Mouse (Mus musculus): Measurements from ENCODE around the gene Slc25a3.

Gene Slc25a3

DNA sequence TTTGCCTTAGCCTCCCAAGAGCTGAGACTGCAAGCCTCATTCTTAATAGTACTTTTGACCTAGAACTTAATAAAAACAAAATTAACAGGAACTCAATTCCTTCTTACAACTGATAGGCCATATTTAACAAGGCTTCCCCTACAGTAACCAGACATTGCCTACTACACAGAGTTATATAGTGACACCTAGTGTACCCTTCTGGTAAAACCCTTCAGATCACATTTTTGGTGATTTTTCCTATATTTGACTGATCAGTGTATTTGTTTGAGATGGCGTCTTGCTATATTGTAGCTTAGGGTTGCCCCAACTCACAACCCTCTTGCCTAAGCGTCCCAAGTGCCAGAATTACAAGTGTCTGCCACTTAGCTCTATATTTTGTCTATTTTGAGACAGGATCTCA, 17.7 kb upstream of the Slc25a3 start:
- no peak for DNase-seq

DNA sequence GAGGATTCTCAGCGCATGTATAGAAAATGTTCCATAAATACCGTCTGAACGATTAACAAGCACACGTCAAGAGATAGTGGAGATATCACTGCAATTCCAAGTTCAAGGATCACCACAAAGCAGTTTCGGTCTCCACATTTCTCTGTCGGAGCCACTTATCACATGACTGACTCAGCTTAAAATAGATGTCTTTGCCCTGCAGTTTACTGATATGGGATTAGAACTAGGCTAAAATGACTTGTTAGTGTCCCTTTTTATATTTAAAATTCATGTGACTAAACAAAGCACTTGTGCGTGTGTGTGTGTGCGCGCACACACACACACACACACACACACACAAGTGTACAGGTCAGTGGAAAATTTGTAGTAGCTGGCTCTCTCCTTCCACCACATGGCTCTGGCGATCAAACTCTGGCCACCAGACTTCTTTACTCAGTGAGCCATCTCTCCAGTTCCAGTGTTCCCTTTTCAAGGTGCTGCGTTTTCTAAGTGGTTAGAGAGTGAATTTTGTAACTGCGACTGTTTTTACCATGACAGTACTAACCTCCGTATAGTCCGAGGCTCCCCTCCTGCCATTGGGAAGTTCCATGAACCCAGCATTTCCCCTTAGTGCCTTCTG, 15.4 kb upstream of the Slc25a3 start:
- DNase-seq: no peak

DNA sequence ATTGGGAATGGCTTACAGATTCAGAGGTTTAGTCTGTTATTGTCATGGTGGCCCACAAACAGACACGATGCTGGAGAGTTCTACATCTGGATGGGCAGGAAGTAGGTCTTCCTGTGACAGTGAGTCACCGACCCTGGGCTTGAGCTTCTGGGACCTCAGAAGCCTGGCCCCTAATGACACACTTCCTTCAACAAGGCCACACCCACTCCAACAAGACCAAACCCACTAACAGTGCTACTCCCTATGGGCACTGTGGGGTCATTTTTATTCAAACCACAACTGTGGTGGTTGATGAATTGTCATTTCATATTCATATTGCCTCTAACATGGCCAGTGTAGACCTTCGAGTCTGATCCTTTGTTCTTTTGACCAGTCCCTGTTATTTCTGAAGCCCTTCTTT, 14.5 kb upstream of the Slc25a3 start:
- DNase-seq: no peak

DNA sequence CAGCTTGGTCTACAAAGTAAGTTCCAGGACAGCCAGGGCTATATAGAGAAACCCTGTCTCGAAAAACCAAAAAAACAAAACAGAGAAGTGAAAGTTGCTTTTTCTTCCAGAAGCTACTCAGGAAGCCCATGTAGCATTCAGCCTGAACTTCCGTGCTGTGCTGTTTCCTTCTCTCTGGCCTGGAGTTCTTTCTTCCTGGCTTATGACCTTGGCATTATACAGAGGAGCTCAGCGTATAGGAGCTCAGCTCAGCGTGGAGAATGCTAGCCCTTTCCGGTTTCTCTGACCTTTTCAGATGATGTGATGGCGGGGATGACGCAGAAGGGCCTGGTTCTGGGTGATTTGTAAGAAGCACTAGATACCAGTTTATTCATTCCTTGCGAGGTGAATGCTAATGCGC, 13.5 kb upstream of the Slc25a3 start:
- DNase-seq: no peak

DNA sequence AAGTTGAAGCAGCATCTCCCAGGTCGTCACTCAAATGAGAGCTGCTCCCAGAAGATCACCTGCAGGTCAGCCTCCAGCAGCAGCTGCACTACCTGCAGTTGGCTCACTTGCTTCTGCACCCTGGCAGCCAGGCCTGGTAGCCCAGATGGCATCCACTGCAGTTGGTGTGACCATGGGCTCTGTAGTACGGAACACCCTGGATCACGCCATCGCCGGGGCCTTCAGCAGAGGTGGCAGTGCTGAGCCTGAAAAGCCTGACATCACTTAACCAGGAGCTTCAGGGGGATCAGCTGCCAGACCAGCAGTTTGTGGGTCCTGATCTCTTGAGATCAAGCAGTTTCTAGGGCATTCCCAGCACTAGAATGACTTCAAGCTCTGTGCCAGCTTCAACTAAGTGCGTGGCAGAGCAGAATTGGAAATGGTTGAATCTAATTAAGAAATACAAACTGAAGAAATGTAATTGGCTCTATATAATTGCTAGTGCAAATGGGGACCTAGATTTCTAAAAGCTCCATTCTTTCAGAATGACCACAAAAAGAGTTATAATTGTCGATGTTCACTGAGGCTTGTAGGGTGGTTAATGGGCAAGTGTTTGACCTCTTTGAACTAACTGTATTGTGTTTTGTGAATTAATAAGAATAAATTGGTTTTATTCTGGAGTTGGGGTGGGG, 11.6 kb upstream of the Slc25a3 start:
- no peak for DNase-seq

DNA sequence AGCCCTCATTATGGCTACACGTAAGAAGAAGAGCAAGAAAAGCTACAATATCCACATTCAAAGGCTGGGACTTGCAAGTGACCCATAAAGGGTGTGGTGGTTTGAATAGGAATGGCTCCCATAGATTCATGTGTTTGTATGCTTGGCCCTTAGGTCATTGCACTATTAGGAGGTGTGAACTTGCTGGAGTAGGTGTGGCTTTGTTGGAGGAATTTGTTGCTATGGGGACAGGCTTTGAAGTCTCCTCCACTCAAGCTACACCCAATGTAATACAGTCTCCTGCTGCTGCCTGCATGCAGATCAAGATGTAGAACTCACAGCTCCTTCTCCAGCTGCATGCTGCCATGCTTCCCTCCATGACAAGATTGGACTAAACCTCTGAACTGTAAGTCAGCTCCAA, 7.7 kb upstream of the Slc25a3 start:
- DNase-seq: no peak

DNA sequence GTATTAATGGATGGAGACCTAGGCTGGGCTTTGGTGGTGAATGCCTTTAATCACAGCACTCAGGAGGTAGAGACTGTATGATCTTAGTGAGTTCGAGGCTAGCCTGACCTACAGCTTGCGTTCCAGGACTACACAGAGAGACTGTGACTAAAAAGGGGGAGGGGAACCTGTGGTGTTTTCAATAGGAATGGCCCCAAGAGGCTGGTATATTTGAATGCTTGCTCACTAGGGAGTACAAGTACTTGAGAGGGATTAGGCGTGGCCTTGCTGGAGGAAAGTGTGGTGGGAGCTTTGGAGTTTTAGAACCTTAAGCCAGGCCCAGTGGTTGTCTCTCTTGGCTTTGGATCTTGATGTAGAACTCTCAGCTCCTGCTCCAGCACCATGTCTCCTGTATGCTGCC, 6.9 kb upstream of the Slc25a3 start:
- DNase-seq: no peak

DNA sequence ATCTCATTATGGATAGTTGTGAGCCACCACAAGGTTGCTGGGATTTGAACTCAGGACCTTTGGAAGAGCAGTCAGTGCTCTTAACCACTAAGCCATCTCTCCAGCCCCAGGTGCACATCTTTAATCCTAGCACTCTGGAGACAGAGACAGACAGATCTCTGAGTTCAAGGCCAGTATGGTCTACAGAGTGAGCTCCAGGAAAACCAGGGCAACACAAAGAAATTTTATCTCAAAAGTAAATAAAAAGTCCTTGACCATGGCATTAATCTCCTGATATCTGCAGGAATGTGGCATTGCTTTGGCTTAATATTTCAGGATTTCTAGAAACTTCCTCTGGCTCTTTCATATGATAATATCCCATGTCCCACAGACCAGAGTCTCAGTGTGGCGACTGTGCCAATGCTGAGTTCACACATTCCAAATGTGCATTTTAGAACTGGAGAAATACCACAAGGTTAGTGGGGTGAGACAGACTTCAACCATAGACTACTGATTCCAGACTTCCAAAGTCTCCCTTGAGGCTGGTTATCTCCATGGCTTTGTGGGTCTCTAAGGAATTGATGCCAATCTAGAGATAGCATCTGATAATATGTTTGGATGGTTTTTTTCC, 4.8 kb upstream of the Slc25a3 start:
- no peak for DNase-seq

DNA sequence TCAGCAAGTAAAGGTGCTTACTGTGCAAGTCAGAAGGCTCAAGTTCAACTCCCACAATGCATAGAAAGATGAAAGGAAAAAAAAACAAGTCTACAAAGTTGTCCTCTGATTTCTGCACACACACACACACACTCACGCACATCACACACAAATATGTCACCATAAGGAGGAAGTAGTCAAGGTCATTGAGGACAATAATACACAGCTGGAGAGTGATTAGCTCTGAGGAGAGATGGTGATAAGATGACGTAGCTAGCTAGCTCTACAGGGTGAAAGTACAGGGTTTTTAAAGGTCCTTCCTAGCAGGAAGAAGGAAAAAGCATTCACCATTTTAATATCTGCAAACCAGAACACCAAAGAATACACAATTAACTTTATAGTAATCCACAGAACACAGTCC, 3.5 kb upstream of the Slc25a3 start:
- DNase-seq: no peak

DNA sequence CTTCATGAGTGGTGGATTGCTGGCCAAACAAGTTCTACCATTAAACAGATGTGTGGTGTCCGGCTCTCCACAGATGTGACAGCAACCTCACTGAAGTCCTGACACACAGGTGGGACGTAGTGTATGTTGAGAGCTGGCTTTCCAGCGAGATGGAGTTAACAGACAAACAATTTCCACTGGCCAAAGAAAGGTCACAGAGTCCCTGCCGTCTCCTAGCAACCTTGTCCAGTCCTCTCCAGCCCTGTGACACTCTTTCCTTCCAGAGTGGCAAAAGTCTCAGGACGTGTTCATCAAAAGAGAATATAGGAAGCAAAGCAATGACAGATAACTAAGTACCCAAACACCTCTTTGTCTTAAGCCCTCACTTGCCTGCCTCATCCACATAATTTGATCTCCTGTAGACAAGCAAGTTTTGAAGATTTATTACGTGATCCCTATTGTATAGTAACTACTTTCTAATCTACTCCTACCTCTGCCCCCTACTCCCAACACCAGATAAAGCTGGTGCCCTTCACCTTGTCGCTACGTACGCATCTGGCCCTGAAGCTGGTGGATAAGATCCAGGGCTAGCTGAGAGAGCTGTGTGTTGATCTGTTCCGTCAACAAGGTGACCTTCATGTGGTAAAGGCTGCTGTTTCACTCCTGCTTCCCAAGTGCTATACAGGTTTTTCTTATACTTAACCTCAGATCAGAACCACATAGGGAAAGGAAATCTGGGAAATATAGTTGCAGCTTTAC, 2.9 kb upstream of the Slc25a3 start:
- no peak for DNase-seq

DNA sequence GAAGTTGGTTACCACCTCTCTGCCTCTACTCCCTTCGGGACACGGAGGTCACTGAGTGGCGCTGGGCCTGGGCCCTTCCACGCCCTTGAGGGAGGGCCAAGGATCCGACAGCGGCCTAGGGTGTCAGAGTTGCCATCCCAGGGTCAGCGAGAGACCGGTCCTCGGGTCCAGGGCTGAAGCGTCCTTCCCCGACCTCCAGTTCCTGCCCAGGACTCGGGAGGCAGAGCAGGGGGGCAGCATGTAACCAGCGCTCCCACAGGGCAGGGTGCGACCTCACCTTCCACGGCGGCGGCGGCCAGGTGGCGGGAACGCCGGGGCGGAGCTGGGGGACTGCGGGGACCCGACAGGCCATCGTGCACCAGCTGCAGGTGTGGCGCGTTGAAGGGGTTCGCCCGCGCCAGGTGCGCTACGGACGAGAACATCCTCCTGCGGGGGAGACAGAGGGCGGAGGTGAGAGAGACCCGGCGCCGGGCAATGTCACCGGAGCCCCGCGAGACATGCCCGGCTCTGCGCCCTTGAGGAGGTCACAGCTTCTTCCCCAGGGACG, 505 bp downstream of the Slc25a3 start:
- DNase-seq: no peak

DNA sequence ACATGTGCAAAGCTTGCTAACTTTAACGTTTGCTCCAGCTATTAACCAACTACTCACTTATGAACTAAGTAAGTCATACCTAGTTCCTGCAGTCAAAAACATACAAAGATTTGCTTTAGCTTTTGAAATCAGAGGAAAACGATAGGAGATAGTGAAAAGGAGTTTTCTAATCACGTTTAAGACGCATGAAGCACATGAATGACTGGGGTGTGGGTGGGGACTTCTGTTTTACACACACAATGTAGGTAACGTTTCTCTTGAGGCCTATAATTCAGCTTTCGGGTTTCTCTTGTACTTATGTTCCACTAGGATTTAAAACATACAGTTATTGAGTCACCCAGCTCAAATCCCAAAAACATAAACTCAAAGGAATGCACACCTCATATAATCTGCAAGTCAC, 1.2 kb downstream of the Slc25a3 start:
- DNase-seq: no peak

DNA sequence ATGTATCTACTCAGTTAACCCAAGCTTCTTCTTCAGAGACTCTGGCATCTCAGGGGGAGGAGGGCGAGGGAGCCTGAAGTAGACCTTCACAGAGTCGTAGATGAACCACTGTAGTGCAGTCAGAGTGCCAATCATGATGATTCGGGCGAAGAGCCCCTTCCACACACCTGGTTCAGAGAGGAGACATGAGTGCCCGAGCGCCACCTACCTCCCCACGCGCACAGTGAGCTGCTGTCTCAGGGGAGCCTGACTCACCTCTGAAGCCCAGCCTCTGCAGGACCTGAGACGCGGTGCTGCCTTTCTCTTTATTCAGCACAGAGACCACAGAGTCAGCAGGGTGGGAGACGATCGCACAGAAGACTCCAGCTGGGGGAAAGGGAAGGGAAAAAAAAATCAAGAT, 6.9 kb downstream of the Slc25a3 start:
- DNase-seq: no peak

DNA sequence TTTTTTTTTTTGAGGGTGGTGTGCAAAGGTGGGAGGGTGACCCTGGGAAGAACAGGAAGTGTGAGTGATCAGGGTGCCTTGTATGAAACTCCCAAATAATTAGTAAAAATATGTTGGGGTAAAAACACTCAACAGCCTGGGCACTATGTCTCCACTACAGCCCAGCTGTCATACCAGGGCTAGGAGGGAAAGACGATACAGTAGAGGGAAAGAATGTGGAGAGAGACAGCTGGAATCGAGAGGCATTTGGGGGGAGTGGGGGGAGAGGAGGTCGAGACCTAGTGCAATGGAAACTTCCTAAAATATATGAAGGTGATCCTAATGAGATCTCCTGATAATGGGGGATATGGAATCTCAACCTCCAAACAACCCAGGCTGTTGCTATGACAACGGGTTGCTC, 14.0 kb downstream of the Slc25a3 start:
- no peak for DNase-seq

DNA sequence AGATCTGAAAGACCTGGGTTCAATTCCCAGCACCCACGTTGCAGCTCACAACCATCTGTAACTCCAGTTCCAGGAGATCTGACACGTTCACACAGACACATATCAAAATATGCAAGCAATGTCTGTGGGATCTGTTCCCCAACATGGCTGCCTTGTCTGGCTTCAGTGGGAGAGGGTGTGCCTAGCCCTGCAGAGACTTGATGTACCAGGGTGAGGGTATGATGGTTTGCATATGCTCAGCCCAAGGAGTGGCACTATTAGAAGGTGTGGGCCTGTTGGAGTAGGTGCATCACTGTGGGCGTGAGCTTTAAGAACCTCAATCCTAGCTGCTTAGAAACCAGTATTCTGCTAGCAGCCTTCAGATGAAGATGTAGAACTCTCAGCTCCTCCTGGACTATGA, 17.9 kb downstream of the Slc25a3 start:
- DNase-seq: no peak

DNA sequence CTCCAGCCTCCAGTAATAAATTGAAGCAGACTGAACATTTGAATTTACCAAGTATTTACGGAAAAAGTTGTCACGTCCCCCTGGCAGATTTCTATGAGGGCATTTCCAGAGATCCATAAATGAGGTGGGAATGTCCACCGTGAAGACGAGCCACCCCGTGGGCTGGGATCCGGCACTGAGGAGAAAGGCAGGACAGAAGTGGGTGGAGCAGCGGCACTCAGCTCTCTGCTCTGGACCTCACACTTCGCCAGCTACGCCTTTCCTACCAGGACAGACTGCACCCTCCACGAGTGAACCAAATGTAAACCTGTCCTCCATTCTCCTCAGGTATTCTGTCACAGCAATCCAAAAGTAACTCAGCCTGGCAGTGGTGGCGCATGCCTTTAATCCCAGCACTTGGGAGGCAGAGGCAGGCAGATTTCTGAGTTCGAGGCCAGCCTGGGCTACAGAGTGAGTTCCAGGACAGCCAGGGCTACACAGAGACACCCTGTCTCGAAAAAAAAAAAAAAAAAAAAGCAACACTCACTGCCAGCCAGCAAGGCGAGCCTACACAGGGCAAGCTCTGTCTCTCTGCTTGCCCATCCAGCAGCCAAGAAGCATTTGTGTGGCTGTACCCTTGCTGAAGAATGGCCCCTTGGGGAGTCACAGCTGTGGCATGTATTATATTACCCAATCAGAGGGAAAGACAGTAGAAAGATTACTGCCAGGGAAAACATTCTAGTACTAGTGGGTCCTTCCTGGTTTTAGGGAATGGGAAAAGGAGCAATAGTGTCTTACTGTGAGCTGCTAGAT, 20.9 kb downstream of the Slc25a3 start:
- DNase-seq: no peak

DNA sequence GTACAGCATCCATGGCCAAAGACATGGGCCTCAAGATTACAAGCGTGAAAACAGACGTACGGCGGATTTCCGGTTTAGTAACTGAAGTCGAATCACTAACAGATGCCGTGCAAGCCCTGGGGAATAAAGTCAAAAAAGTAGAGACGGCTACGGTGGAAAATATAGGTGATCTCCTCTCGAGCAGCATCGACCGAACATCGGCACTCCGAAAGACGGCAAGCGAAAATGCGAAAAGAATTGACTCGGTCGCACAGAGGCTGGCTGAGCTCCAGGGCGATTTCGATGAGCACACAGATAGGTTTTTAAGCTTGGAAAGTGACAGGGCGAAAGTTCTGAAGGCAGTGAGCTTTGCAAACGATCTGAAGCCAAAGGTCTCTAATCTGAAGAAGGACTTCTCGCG, 21.9 kb downstream of the Slc25a3 start:
- DNase-seq: no peak

DNA sequence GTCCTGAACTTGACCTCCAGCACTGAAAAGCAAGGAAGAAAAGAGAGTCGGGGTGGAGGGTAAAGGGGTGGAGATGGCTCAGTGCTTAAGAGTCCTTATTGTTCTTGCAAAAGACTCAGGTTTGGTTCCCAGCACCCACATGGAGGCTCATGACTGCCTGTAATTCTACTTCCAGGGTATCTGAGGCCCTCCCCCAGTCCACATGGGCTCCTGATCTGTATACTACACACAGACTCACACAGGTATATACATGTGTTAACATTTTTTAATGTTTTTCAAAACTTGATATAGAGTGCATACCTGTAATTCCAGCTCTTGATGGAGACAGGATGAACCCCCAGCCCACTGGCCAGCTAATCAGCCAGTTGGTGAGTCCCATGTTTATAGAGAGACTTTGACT, 23.8 kb downstream of the Slc25a3 start:
- DNase-seq: no peak

DNA sequence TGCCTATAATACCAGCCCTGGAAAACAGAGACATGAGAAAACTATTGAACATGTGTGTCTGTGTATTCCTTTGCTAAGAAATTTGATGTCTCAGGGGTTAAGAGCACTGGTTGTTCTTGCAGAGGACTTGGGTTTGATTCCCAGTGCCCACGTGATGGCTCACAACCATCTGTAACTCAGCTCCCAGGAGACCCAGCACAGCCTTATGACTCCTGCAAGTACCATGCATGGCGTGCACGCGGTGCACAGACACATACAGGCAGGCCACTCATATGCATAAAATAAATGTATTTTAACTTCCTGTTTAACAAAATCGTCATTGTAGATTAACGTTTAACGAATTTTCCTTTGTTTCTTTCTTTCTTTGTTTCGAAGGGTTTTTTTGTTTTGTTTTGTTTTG, 25.8 kb downstream of the Slc25a3 start:
- DNase-seq: no peak

DNA sequence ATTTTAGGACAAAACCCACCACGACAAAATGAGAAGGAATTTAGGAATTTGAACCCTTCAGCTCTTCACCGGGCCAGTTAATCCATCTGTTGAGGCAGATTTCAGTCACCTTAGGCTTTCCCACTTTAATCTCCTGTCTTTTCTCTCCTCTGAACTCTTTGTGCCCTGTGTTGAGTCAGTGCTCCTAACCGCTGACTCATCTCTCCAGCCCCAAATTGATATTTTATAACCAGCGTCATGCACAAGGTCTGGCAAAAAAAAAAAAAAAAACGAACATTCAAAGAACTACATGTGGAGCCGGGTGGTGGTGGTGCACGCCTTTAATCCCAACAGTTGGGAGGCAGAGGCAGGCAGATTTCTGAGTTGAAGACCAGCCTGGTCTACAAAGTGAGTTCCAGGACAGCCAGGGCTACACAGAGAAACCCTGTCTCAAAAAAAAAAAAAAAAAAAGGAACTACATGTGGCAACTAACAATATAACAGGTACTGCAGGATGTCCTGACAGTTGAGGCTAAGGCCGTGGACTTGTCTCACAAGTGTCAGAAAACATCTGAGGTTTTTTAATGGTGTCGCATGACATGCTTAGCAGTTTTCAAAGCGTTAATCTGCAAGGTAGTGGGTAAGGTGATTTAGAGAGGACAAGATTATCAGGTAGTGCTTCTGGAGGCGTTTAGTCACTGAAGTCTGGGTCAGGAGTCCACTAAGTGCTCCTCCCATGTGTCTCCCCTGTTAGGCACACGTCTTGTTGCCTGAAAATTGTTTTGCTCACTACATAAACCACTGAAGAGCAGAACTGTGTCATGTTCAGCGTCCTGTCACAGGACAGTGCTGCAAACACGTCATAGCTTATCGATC, 29.4 kb downstream of the Slc25a3 start:
- DNase-seq: no peak

DNA sequence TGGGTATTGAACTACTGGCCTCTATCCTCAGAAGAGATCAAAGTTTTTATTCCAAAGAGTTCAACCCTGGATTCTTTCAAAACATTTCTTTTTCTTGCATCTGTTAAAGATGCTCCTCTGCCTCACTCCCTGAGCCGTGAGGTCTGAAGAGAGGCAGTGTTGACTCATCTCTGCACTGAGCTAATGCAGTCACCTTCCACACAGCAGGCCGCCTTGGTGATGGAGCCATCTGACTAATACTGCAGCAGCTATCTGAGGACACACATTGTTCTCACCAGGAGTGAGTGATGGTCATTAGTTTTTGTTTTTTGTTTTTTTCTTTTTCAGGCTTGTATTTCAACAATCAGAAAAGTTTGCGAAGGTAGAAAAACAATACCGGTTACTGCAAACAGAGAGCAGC, 31.0 kb downstream of the Slc25a3 start:
- DNase-seq: no peak

DNA sequence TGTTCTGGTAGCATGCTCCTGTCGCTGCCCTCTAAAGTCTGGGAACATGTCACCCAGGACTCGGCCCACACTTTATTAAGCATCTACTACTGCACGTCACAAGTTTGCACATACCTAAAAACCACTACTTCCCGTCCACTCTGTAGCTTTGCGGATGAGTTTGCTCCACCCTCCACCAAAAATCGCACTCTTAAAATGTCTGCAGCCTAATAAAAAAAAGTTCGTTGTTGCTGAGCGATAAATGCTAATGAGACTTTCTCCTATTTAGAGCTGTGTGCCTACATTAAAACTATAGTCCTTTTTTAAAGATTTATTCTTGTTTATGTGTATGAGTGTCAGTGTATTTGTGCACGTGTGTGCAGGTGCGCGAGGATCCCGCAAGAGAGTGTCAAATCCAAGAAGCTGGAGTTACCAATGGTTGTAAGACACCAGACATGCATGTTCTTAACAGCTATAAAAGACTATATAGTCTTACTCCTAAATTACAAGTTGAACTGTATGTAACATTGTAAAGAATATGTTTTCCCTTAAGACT, 40.4 kb downstream of the Slc25a3 start:
- DNase-seq: no peak

All from cerebellum, adult 11-12 months (tissue).